Mouse (Mus musculus) spleen, postnatal 36 days (tissue): Measurements from ENCODE around the gene Hspbap1.

Source experiments
- DNase-seq, 2 experiments: peaks; one replicate each; pipeline ENCODE4 v3.0.0; 2022; ENCODE audit warnings: low spot score in 2 of 2, mixed read lengths in 1 of 2

Hspbap1 gene

GRCm38 (mm10) chr16:35791962-35792521, 21.9 kb downstream of the Hspbap1 start:
- DNase-seq = no peak

- DNase-seq = no peak
Measured at GRCm38 (mm10) chr16:35802163-35802562, 32.0 kb downstream of the Hspbap1 start.

GRCm38 (mm10) chr16:35803723-35804122, 33.5 kb downstream of the Hspbap1 start:
- DNase-seq = no peak

- peak in 1 of 2 experiments; percentile 51 for DNase-seq
Measured at GRCm38 (mm10) chr16:35806973-35807662, 36.9 kb downstream of the Hspbap1 start.

- DNase-seq = no peak
Measured at GRCm38 (mm10) chr16:35807663-35807992, 37.5 kb downstream of the Hspbap1 start.

- peak; percentile 13 to 50 for DNase-seq
Measured at GRCm38 (mm10) chr16:35808838-35809237, 38.7 kb downstream of the Hspbap1 start.

GRCm38 (mm10) chr16:35813119-35813518, 42.9 kb downstream of the Hspbap1 start:
- no peak for DNase-seq

GRCm38 (mm10) chr16:35817255-35818089, 47.3 kb downstream of the Hspbap1 start:
- DNase-seq = peak; percentile 69 to 72

GRCm38 (mm10) chr16:35829999-35830398, 59.8 kb downstream of the Hspbap1 start:
- no peak for DNase-seq

GRCm38 (mm10) chr16:35832926-35833325, 62.8 kb downstream of the Hspbap1 start:
- DNase-seq = no peak

GRCm38 (mm10) chr16:35834653-35835052, 64.5 kb downstream of the Hspbap1 start:
- DNase-seq = no peak

- DNase-seq = peak; percentile 22 to 34
Measured at GRCm38 (mm10) chr16:35839680-35840079, 69.5 kb downstream of the Hspbap1 start.

GRCm38 (mm10) chr16:35847138-35847537, 77.0 kb downstream of the Hspbap1 start:
- no peak for DNase-seq

GRCm38 (mm10) chr16:35855846-35856245, 85.7 kb downstream of the Hspbap1 start:
- no peak for DNase-seq

- peak in 1 of 2 experiments; percentile 37 for DNase-seq
Measured at GRCm38 (mm10) chr16:35856766-35857165, 86.6 kb downstream of the Hspbap1 start.

GRCm38 (mm10) chr16:35860236-35860635, 90.1 kb downstream of the Hspbap1 start:
- peak in 1 of 2 experiments; percentile 8 for DNase-seq

GRCm38 (mm10) chr16:35862057-35862456, 91.9 kb downstream of the Hspbap1 start:
- DNase-seq = no peak

GRCm38 (mm10) chr16:35867726-35868125, 97.6 kb downstream of the Hspbap1 start:
- DNase-seq = no peak

- peak in 1 of 2 experiments; percentile 11 for DNase-seq
Measured at GRCm38 (mm10) chr16:35869126-35869525, 99.0 kb downstream of the Hspbap1 start.

- DNase-seq = no peak
Measured at GRCm38 (mm10) chr16:35869656-35870055, 99.5 kb downstream of the Hspbap1 start.

- DNase-seq = no peak
Measured at GRCm38 (mm10) chr16:35870581-35871047, 100.4 kb downstream of the Hspbap1 start.

- DNase-seq = peak; percentile 44 to 57
Measured at GRCm38 (mm10) chr16:35871048-35871851, 101.1 kb downstream of the Hspbap1 start, which contains the start of gene Parp14. Gene Parp14, minus strand, starts transcription at chr16:35871544.
